Mouse (Mus musculus) thymus, adult 2 months (tissue): Measurements from ENCODE around the gene Dnpep. TPM values are rescaled to one million over a fixed set of nuclear protein-coding genes. Genes with fewer than 3 reads are reported as not detected.

Experiments
- DNase-seq: peaks from one replicate; pipeline ENCODE4 v3.0.0; 2021
- H3K27ac ChIP-seq: fragments of 200-500 bp; 2 replicates; pipeline ENCODE4 v1.5.1; 2012; ENCODE audit warnings: low read length, control low read depth; ENCODE audit not compliant: control insufficient read depth, insufficient read depth
- H3K27me3 ChIP-seq: fragments of 200-500 bp; 2 replicates; pipeline ENCODE4 v1.6.1; 2012; ENCODE audit warnings: mild to moderate bottlenecking, low read length, moderate library complexity, mixed read lengths; ENCODE audit not compliant: control insufficient read depth, insufficient read depth
- H3K36me3 ChIP-seq: fragments of 200-500 bp; 2 replicates; pipeline ENCODE4 v1.6.1; 2012; ENCODE audit warnings: mild to moderate bottlenecking, low read length, moderate library complexity; ENCODE audit not compliant: control insufficient read depth, insufficient read depth
- H3K4me1 ChIP-seq: fragments of 200-500 bp; replicated peaks from 2 replicates; pipeline ENCODE4 v1.6.1; 2012; ENCODE audit warnings: low read length; ENCODE audit not compliant: control insufficient read depth, insufficient read depth
- H3K4me3 ChIP-seq: fragments of 200-500 bp; 2 replicates; pipeline ENCODE4 v1.5.1; 2012; ENCODE audit warnings: mild to moderate bottlenecking, low read length, control low read depth, moderate library complexity; ENCODE audit not compliant: control insufficient read depth, insufficient read depth
- CTCF ChIP-seq: fragments of 200-500 bp; IDR thresholded peaks from 2 replicates; pipeline ENCODE4 v1.5.1; 2012; ENCODE audit warnings: mild to moderate bottlenecking, control low read depth, low read length, moderate library complexity, borderline replicate concordance; ENCODE audit not compliant: control insufficient read depth, poor library complexity, insufficient read depth; ENCODE audit errors: extremely low read depth
- POLR2A ChIP-seq: fragments of 200-500 bp; IDR thresholded peaks from 2 replicates; pipeline ENCODE4 v1.6.1; 2012; ENCODE audit warnings: mild to moderate bottlenecking, low read length, control low read depth, moderate library complexity; ENCODE audit not compliant: control insufficient read depth, poor library complexity, insufficient read depth; ENCODE audit errors: extremely low read depth
- WGBS: fragments of 180-500 bp; shearing (Covaris S2); methylation state at CpG from one replicate; pipeline ENCODE4 v1.1.7; 2018; 5-methylcytosine and 5-hydroxymethylcytosine counted together
- polyA plus RNA-seq: library from polyadenylated mRNA; depleted of rRNA; stranded (reverse); fragments of >200 nt; gene quantifications from 2 replicates; pipeline ENCODE4 v1.2.3, GENCODE M21; 2012

The Dnpep gene
- polyA plus RNA-seq, 1 experiment = 132 TPM

- H3K36me3 ChIP-seq = no peaks in the 10 kb centered on the region; the same call in 1 of the 2 replicates
- WGBS = 94% methylated on average over 29 of the region's 29 CpGs
- TF ChIP-seq CTCF = no peak
- no peak for TF ChIP-seq POLR2A
- no peak overlapping the region for H3K27ac ChIP-seq
- no peak for DNase-seq
- H3K27me3 ChIP-seq = no peaks in the 10 kb centered on the region
- H3K4me1 ChIP-seq = peaks cover 8% of the 10 kb centered on the region
- H3K4me3 ChIP-seq = peak overlapping the region; percentile 68
These were observed 2.1 kb downstream of the Dnpep start for GRCm38 (mm10) chr1:75315456-75316365.

DNA sequence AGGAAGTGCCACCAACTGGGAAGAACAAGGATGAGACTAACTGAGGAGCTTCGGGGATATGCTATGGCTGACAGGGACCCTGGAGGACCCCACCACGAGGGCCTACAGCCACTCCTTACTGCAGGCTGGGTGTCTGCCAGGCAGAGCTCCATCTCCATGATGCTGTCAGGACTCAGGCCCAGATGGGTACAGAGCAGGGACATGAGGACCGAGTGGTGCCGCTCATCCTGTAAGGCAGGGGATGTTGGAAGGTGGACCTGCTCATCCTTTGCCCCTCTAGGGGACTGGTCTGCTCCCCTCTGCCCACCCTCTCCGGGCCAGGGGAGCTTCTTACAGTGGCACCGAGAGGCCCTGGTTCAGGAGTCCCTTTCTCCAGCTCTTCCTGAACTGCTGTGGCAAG, 2.8 kb downstream of the Dnpep start:
- H3K27me3 ChIP-seq = no peaks in the 10 kb centered on the region
- no peak for DNase-seq
- no peaks in the 10 kb centered on the region; the same call in 1 of the 2 replicates for H3K36me3 ChIP-seq
- H3K27ac ChIP-seq = no peak overlapping the region
- H3K4me3 ChIP-seq = no peak overlapping the region
- peaks cover 8% of the 10 kb centered on the region for H3K4me1 ChIP-seq
- 98% methylated on average over 6 of the region's 6 CpGs for WGBS
- TF ChIP-seq POLR2A = no peak
- no peak for TF ChIP-seq CTCF

GRCm38 (mm10) chr1:75311694-75312093, 6.1 kb downstream of the Dnpep start:
- Histone ChIP-seq H3K4me1 (peaks cover 7% of the 10 kb centered on the region), H3K4me3 (no peak overlapping the region), H3K36me3 (no peaks in the 10 kb centered on the region; the same call in 1 of the 2 replicates), H3K27me3 (no peaks in the 10 kb centered on the region), H3K27ac (no peak overlapping the region)
- 96% methylated on average over 6 of the region's 6 CpGs for WGBS
- no peak for TF ChIP-seq CTCF
- TF ChIP-seq POLR2A = no peak
- no peak for DNase-seq

DNA sequence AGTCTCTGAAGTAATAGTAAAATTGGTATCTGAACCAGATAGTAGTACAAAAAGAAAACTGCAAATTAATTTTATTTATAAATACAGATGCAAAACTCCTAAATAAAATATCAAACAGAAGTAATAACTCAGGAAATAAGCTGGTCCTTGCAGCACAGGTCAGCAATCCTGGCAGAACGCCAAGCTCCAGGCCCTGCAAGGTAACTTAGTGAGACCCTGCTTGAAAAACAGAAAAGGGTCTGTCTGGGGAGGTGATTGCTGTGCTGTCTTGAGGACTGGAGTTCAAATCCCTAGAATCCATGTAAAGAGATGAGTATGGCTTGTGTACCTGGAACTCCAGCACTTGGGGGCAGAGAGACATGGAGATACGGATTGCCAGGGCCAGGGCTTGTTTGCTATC, 13.1 kb downstream of the Dnpep start:
- WGBS = 96% methylated on average over 2 of the region's 2 CpGs
- Histone ChIP-seq H3K27ac (no peak overlapping the region), H3K4me3 (no peak overlapping the region), H3K27me3 (no peaks in the 10 kb centered on the region), H3K36me3 (no peaks in the 10 kb centered on the region; the same call in 1 of the 2 replicates), H3K4me1 (no peaks in the 10 kb centered on the region)
- TF ChIP-seq POLR2A (no peak), CTCF (no peak)
- DNase-seq = no peak

- Histone ChIP-seq H3K36me3 (no peaks in the 10 kb centered on the region), H3K4me3 (no peak overlapping the region), H3K27ac (no peak overlapping the region), H3K27me3 (no peaks in the 10 kb centered on the region), H3K4me1 (no peaks in the 10 kb centered on the region)
- WGBS = 74% methylated on average over 5 of the region's 5 CpGs
- no peak for TF ChIP-seq CTCF
- no peak for TF ChIP-seq POLR2A
- no peak for DNase-seq
These were observed 23.5 kb downstream of the Dnpep start for GRCm38 (mm10) chr1:75294294-75294693.

DNA sequence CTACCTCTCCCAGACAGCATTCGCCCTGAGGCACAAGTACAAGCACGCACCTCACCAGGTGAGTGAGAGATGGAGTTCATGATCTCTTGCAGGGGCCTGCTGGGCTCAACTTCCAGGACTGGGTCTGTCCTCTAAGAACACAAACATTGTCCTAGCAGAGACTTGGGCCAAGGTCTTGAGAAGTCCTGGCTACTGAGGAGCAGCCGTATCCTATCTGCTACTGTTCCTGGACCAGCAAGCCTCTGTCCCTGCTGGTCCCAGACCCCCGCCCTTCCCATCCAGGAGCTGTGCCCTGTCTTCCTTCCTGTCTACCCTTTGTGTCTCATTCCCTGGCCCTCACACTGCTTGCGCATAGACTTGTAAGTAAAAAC, 24.5 kb downstream of the Dnpep start:
- no peak for DNase-seq
- no peak overlapping the region for H3K4me3 ChIP-seq
- H3K4me1 ChIP-seq = no peaks in the 10 kb centered on the region
- H3K27me3 ChIP-seq = no peaks in the 10 kb centered on the region
- H3K36me3 ChIP-seq = no peaks in the 10 kb centered on the region
- WGBS = 82% methylated on average over 5 of the region's 5 CpGs
- TF ChIP-seq POLR2A = no peak
- no peak for TF ChIP-seq CTCF
- H3K27ac ChIP-seq = no peak overlapping the region
